Mouse (Mus musculus): ENCODE measurements at regions not wholly inside any gene's neighbourhood (a gene's known extent, or its start where the extent isn't known, plus 50 kb on each side); places are given as distances from the start of the nearest gene placed in this dataset.

GRCm38 (mm10) chr16:24212702-24213101, 180.6 kb upstream of the Lpp start:
- DNase-seq, result no peak

- no peak for DNase-seq
These were observed 181.7 kb upstream of the Lpp start for GRCm38 (mm10) chr16:24211588-24211987.

GRCm38 (mm10) chr16:24208876-24209275, 184.4 kb upstream of the Lpp start:
- no peak for DNase-seq

- no peak for DNase-seq
These were observed 185.2 kb upstream of the Lpp start for GRCm38 (mm10) chr16:24208118-24208517.

GRCm38 (mm10) chr16:24207056-24207455, 186.3 kb upstream of the Lpp start:
- no peak for DNase-seq

GRCm38 (mm10) chr16:24206461-24206861, 186.8 kb upstream of the Lpp start:
- DNase-seq, result no peak

GRCm38 (mm10) chr16:24205594-24205993, 187.7 kb upstream of the Lpp start:
- DNase-seq, result peak; percentile 53

GRCm38 (mm10) chr16:24204064-24204730, 189.1 kb upstream of the Lpp start:
- DNase-seq, result no peak

GRCm38 (mm10) chr16:24202653-24203052, 190.7 kb upstream of the Lpp start:
- DNase-seq, result no peak

- DNase-seq, result no peak
These were observed 191.9 kb upstream of the Lpp start for GRCm38 (mm10) chr16:24201455-24201854.

- no peak for DNase-seq
These were observed 193.1 kb upstream of the Lpp start for GRCm38 (mm10) chr16:24200200-24200599.

- no peak for DNase-seq
These were observed 193.7 kb upstream of the Lpp start for GRCm38 (mm10) chr16:24199408-24200167.

- DNase-seq, result no peak
These were observed 195.0 kb upstream of the Lpp start for GRCm38 (mm10) chr16:24198291-24198690.

- no peak for DNase-seq
These were observed 195.7 kb upstream of the Lpp start for GRCm38 (mm10) chr16:24197618-24198017.

GRCm38 (mm10) chr16:24193945-24194344, 199.4 kb upstream of the Lpp start:
- peak; percentile 96 for DNase-seq

GRCm38 (mm10) chr16:24193251-24193873, 199.9 kb upstream of the Lpp start:
- peak; percentile 87 for DNase-seq

- peak; percentile 59 for DNase-seq
These were observed 201.3 kb upstream of the Lpp start for GRCm38 (mm10) chr16:24192013-24192412.

GRCm38 (mm10) chr16:24187131-24187530, 198.5 kb upstream of the Bcl6 start:
- DNase-seq, result no peak

GRCm38 (mm10) chr16:24185989-24186388, 197.3 kb upstream of the Bcl6 start:
- DNase-seq, result no peak

- DNase-seq, result no peak
These were observed 196.2 kb upstream of the Bcl6 start for GRCm38 (mm10) chr16:24184846-24185245.

- no peak for DNase-seq
These were observed 194.6 kb upstream of the Bcl6 start for GRCm38 (mm10) chr16:24183216-24183615.

GRCm38 (mm10) chr16:24181388-24181787, 192.7 kb upstream of the Bcl6 start:
- no peak for DNase-seq

- no peak for DNase-seq
These were observed 192.0 kb upstream of the Bcl6 start for GRCm38 (mm10) chr16:24180666-24181065.

GRCm38 (mm10) chr16:24177564-24177963, 188.9 kb upstream of the Bcl6 start:
- DNase-seq, result no peak

All from cerebellum, adult 9-10 months (tissue).